Mouse (Mus musculus) ES-E14 (cell line): ENCODE results near the gene Arhgap20.

Source experiments
- CHD2 ChIP-seq: IDR thresholded peaks from 2 replicates; pipeline ENCODE4 v1.6.1; 2014; ENCODE audit warnings: mild to moderate bottlenecking, low read depth, low read length, inconsistent platforms
- HCFC1 ChIP-seq: IDR thresholded peaks from 2 replicates; pipeline ENCODE4 v1.6.1; 2012; ENCODE audit warnings: low read length, inconsistent platforms, borderline replicate concordance; ENCODE audit not compliant: insufficient read depth
- MAFK ChIP-seq: IDR thresholded peaks from 2 replicates; pipeline ENCODE4 v1.6.1; 2014; ENCODE audit warnings: mild to moderate bottlenecking, low read depth, low read length, inconsistent platforms; ENCODE audit not compliant: insufficient read depth
- ZC3H11A ChIP-seq: IDR thresholded peaks from 2 replicates; pipeline ENCODE4 v1.6.1; 2012; ENCODE audit warnings: low read depth, mild to moderate bottlenecking, inconsistent platforms, low read length, borderline replicate concordance
- ZNF384 ChIP-seq: IDR thresholded peaks from 2 replicates; pipeline ENCODE4 v1.6.1; 2012; ENCODE audit warnings: low read depth, low read length, inconsistent platforms

DNA sequence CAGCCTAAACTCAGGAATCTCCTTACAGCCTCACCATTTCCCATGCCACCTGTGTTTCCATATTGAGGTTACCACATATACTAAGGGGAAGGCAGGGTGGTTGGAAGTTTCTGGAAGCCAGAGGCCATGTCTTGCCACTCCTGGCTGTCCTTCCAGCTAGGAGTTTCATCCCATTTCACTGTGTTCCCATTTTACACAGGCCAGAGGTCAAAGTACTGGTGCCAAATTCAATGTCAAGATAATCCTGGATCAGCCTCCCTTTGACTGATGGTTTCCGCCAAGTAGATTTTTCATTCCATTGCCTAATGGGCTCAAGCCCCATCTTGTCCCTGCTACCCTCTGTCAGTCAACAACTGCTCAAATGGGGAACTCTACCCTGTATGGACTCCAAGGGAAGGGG, 127.8 kb downstream of the Arhgap20 start:
- TF ChIP-seq MAFK, result no peak
- TF ChIP-seq ZNF384, result no peak
- no peak for TF ChIP-seq ZC3H11A
- TF ChIP-seq CHD2, result no peak
- TF ChIP-seq HCFC1, result no peak
